Mouse (Mus musculus) c-Kit-positive CD71-positive TER-119-positive erythroid progenitor cells, embryonic 14.5 days (primary cell): Measurements from ENCODE around the gene Nrxn2.

Experiments
- DNase-seq: peaks from one replicate; pipeline ENCODE4 v3.0.0-alpha.2; 2013; ENCODE audit warnings: low spot score

The Nrxn2 gene

DNA sequence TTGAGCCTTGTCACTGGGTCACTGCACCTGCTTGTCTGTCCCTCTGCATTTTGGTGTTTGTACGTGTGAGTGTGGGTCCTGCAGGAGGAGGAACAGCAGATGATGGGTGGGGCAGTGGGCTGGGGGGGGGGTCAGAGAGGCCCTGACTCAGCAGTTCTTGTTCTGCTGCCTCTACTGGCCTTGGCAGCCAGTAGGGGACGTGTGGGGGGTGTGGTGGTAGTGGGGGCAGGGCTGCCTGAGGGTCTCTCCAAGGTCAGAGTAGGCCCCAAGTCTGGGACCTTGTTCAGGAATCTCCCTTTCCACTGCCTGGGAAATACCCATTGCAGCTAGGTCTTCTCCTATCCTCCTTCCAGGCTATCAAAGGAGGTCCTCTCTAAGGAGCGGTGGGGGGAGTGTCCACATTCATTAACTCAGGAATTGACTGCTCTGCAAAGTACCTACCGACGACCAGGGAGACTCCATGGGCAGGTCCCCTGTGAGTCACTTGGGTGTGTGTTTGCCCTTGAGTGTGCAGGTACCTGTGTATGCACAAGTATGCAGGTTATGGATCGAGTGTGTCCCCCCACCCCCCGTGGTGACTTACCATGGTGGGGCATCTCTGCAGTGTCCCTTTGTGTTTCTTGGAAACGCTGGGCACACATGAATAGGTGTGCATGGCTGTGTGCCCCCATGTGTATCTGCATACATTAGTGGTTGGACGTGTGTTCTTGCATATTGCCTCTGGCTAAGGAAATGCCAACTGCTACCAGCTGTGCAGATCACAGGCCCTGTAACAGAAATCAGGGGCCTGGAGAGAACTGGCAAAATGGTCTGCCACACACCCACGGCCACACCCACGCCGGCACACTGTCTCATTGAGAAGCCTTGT, 1.4 kb upstream of the Nrxn2 start:
- DNase-seq = no peak

DNA sequence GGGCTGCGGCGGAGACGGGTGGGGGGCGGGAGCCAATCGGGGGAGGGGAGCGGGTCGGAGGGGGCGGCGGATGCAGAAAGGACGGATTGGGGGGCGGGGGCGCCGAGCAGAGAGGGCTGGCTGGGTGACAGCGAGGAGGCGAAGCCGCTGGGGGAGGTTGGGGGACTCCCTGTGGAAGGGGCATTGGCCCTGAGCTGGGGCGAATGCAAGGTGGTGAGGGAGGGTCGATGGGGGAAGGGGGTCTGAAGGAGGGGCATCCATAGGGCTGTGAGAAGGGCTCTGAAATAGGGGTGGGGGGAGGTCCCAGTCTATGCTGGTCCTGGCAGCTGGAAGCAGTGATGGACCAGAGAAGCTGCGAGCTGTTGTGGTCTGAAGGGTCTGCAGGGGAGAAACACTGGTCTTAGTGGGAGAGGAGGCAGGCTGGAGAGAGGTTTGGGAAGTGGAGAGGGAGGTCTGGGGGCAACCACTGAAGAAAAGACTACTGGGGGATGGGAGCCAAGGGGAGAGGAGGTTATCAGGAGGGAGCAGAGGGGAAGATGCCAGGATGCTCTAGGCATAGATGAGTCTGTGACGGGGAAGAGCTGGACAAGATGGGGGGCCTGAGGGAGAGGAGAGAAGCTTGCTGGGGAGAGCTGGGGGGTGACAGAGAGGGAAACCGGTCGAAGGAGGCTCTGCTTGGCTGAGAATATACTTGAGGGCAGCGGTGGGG, 607 bp downstream of the Nrxn2 start:
- DNase-seq = no peak

DNA sequence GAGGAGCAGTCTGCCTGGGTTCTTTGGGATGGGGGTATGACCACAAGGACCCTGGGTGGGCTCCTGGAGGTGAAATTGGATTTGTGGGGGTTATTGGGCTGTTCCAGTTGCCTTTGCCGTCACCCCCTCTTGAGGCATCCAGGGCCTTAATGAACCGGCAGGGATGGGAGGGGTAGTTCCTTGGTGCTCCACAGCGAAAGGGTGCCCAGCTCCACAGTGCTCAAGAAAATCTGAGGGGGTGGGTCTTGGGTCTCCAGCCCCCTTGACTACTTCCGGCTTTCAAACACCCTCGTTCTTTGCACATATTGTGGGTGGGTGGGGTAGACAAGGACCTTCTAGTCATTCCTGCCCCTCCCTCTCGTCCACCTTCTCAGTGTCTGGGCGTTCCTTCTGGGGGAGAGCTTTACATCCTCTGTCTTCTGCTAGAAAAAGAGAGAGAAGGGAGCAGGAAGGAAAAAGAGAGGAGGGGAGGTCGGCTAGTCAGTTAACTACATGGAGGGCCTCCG, 1.3 kb downstream of the Nrxn2 start:
- DNase-seq = no peak

DNA sequence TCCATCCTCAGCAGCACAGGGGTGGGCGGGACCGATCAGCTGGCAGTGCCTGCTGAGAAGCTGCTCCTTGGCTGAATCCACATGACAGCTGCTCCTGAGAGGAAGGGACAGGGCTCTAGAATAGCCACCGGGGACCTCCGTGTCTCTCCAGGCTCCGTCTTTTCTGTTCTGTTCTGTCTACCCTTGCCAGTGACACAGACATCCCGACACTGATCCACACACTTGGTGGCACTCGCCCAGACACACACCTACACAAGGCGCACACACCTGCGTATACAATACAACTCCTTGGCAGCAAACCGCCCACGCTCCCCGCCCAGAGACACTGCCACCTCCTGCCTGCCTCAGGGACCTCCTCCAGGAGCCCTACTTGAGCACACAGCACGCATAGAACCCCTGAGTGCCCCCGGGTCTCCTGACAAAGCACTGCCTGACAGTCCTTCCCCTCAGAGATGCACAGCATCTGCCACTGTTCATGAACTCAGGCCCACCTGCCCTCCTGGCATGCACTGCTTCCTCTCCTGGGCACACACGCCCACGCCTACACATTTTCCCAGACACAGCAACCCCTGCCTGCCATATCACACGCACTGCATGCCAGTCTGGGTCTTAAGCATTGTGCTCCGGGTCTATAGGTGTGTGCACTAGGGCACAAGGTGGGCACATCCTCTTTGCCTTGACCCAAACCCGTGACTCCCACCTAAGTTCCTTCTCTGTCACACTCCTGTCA, 2.1 kb downstream of the Nrxn2 start:
- DNase-seq = no peak

DNA sequence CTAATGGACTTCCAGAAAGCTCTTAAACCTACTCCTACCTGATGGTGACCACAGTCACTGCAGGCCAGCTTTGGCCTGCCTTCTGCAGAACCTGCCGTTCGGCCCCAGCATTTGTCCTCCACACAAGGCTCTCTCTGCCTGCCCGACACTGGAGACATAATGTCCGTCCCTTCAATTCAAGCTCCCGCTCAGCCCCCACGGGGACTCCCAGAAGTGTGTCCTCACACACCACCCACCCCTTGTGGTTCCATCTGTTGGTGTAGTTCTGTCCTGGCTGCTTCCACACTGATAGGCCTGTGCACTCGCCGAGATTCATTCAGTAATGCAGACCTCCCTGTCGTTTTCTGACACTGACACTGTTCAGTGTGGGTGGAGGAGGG, 2.7 kb downstream of the Nrxn2 start:
- no peak for DNase-seq

DNA sequence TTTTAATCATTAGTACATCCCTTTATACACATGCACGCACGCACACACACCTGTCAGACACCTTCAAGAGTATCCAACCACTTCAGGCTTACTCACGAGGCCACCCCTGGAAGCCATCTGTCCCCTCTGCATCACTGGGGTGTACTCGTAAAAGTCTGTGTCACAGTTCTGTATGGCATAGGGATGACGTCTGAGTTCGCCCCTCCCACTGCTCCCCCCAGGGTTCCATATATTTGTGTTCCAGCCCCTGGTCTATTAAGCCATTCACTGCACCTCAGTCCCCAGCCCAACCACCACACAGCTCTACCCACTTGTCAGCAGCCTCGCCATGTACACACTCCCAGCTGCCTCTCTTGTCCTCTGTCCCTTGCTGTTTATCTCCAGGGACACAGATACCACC, 3.5 kb downstream of the Nrxn2 start:
- DNase-seq = no peak

DNA sequence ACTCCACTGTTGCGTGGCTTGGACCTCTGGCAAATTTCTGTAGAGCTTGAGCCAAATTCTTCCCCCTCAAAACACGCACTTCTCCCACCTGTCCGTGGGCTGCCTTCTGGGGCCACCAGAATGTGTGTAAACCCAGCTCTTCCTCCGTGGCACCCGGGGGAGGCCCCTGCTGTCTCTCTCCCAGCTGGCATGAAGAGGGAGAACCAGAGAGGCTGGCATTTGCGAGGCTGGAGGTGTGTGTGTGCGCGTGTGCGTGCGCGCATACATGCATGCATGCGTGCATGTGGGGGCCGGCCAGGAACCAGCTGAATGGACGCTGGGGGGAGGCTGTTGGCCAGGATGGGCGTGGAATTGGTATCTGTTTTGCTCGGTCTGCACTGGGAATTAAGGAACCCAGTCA, 4.7 kb downstream of the Nrxn2 start:
- DNase-seq = no peak

DNA sequence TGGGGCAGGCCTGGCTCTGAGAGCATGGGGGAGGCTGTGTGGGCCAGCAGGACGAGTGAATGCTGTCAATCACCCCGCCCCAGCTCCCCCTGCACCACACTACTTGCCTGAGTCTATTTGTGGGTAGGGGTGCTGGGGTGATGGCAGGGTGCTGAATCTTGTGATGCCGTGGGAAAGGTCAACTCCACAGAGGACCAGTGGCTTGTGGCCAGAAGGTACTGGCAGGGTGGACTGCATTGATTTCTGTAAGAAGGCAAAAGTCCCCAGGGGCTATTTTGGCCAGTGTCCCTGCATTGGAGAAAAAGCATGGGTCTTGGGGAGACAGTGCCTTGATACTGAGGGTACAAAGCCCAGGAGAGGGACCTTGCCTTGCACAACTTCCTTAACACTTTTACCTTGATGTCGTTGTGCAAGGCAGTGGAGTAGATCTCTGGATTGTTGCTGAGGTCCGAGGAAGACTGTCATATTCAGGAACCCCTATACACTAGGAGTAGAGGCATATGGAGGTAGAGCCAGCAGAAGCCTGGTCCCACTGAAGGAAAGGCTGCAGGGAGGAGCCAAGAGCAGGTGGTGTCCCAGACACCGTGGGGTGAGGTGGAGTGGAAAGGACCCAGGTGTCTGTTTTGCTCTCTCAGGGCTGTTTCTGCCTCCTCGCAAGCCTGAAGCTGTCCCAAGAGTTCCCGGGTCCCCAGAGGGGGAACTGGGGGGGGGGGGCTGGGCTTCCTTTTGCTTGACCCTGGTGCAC, 5.8 kb downstream of the Nrxn2 start:
- no peak for DNase-seq

DNA sequence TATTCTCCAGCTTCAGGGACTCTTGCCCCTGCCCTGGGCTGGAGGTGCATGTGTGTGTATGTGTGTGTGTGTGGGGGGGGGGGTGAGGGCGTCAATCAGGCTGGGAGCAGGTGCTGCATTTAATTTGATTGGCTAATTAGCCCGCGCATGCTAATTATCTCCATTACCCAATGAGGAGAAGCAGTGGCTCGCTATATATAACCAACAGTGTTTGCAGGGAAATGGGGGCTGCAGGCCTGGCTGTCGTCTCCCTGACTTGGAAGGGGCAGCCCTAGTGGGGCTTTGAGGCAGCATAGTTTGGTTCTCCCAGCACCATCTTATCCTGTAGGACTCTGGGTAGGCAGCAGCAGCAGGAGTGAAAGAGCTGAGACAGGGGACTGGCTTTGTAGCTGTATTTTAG, 7.1 kb downstream of the Nrxn2 start:
- no peak for DNase-seq

DNA sequence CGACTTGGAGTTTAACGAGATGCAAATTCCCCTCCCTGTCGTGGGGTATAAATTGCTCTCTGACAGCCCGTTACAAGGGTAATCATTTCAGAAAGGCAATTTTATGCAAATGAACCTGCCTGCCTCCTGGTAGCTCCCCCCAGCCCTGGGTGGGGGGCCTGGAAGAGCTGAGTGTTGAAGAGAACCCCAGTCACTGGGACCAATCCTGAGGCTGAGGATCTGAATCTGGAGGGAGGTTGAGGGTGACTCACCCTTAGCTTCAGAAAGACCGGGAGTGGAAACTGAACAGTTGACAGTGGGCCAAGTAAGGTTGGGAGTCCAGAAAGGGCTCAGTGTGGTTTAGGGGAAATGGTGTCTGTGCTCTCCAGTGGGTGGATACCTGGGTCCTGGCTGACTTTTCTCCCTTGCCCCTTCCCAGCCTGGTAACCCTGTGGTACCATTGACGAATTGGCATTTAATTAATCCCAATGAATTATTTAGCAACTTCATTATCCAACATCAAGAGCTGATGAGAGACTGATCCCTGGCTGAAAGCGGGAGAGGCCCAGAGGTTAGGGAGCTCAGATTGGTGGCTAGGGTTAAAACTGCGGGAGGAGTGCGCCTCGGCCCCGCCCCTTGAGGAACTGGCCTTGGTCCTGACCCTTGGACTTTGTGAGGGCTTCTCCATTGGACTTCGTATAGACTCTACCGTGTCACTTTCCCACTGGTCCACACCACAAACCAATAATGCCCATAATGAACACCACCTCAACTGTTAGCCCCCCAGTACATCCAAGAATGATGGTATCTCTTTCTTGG, 8.4 kb downstream of the Nrxn2 start:
- peak; percentile 42 for DNase-seq

DNA sequence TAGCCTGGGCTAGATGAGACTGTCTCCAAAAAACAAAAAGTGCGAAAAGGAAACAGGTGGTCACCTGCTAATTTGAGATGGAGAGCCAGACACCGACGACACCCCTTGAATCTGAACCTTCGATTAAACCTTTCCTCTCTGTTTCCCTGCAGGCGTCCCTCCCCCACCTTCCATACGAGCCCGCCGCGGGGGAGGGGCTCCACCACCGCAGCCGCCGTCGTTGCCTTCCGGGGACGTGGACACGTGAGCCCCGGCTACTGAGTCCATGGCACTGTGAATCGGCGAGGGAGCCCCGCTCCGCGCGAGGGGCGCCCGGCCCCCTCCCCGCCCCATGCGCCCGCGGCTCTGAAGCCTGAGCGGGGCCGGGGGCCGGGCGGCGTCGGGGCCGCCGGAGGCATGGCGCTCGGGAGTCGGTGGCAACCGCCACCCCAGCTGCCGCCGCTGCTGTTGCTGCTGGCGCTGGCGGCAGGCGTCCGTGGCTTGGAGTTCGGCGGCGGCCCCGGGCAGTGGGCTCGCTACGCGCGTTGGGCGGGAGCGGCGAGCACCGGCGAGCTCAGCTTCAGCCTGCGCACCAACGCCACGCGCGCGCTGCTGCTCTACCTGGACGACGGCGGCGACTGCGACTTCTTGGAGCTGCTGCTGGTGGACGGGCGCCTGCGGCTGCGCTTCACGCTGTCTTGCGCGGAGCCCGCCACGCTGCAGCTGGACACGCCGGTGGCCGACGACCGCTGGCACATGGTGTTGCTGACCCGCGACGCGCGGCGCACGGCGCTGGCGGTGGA, 9.3 kb downstream of the Nrxn2 start:
- DNase-seq = no peak

DNA sequence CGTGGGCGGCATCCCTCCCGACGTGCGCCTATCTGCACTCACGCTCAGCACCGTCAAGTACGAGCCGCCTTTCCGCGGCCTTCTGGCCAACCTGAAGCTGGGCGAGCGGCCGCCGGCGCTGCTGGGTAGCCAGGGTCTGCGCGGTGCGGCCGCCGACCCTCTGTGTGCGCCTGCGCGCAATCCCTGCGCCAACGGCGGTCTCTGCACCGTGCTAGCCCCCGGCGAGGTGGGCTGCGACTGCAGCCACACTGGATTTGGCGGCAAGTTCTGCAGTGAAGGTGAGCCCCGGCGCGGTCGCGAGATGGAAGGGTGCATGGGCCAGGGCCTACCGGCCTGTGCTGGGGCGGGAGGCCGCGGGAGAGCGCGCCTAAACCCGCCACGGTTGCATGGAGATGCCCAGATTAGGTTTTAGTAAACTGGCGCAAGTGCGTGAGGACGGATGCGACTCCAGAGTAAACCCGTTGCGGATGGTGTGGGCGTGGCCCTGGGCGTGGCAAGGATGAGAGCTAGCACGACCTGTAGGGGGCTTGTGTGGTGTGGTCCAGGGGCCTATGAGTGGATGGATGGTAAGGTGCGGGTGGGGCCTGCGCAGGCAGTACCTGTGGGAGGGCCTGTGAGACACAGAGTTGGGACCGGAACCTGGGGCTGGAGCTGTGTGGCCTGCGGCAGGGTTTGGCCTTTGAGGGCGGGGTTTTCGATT, 10.1 kb downstream of the Nrxn2 start:
- DNase-seq = no peak

DNA sequence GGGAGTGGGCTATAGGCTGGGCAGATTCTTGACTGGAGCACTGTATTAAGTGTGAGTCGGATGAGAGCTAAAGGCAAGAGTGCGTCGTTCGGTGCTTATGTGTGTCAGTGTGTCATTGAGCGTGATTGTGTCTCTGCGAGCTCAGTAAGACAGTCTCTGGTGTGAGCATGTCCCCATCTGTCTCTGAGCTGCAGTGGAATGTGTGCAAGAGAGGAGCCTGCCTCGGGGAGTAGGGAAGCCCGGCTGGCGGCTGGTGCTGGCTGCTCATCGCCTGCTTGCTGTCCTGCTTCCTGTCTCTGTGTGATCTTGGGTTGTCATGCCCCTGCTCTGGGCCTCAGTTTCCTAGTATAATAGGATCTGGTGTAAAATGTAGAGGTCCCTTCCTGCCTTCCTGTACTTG, 24.5 kb downstream of the Nrxn2 start:
- no peak for DNase-seq

DNA sequence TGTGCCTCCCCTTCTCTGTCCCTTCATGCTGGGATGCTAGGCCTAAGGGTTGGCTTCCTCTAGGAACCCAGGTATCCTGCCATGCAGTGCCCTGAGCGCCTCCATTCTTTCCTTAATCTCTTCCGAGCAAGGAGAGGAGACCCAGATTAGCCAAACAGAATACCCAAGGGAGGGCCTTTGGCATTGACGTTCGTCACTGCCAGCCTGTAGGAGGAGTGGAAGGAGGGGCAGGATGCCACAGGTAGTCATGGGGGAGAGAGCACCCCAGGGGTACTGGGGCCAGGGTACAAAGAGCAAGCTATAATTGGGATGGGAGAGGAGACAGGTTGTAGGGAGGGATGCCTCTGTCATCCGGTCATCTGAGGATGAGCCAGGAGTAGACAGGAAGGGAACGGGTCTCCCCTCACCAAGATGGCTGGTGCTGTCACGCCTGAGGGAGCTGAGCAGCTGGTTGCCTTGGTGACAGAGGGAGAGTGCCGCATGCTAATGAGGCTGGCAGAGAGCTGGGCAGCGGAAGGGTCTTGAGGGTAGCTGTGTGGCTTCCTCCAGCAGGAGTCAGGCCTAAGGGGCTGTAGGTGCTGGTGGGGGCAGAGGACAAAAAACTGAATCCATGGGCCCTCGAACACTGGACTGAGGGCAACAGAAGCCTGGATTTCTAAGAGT, 27.4 kb downstream of the Nrxn2 start:
- no peak for DNase-seq

DNA sequence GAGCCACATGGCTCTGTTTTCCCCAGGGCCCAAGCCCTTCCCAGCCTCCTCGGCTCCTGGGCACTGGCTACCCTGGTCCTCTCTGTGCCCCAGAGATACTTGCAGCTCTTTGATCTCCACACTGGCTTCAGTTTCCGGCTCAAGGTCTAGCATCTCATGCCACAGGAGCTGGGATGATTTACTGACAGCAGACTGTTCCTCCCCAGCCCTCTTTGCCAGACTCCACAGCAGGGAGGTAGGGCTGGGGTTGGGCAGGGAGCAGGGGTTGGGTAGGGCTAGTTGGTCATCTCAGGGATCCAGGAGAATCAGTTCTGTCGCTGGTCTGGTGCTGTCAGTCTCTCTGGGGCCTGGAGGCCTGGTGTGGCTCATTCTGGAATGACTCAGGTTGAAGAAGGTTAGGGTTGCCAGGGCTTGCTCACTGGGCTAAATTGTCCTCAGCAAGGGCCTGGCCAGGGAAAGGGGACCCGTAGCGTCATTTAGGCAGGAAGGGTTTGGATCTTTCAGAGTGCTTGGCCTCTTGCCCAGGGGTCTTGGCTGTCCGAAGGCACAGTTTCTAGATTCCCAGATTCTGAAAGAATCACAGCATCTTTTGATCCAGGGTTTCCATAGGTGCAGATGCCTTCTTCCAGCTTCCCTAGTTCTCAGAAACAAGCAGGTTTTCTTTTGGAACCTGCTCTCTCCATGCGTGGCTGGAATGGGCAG, 28.4 kb downstream of the Nrxn2 start:
- DNase-seq = no peak

DNA sequence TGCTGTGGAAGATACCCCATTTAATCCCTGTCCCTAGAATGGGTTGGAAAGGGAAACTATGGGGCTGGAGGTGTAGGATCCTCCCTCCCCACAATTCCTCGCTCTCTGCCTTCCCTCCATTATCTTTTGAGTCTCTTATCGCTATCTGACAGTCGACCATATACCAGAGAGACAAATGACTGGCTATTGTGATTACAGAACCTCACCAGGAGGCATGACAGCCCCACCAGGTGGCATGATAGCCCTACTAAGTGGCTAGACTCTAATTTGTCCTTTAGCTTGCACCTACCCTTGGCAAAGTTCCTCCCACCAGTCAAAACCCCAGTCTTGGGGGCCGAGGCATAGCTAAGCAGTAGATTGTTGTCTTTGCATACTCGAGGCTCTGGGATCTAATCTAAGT, 30.2 kb downstream of the Nrxn2 start:
- DNase-seq = peak; percentile 44

DNA sequence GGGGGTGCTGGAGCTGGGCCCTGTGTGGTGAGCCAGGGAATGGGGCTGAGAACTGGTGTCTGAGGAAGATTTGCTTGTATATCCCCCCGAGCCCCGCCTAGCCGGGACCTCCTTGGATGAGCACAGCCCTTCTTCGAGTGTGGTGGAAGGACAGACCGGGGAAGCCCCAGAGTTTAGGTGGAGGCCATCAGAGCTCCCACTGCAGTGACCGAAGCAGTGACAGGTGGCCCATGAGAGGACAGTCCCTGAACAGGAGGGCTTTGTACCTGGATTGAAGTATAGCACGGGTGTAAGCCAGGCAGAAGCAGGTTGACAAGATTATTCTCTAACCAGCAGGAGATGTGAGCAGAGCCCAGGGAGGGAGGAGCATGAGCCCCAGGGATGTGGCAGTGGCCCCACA, 31.3 kb downstream of the Nrxn2 start:
- DNase-seq = no peak

DNA sequence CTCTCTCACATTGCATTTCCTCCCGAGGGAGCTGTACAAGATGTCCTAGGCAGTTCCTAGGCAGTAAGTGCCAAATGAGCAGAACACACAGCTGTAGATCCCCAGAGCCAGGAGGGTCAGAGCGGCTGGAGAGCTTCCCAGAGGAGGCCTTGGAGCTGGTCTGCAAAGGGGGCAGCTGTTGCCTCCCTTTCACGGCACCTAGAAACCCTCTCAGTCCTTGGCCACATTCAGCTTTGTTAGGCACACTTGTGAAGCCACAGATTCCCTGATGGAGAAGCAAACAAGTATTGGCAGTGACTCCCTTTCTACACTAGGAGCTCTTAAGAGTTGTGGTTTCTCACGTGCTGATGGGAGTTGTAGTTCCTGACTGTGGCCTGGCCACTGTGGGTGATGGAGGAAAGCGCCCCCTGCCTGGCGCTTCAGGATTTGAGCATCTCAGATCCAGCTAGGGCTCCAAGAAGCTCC, 33.5 kb downstream of the Nrxn2 start:
- peak; percentile 43 for DNase-seq
